Mouse (Mus musculus): ENCODE measurements around the gene Ppm1l.

DNA sequence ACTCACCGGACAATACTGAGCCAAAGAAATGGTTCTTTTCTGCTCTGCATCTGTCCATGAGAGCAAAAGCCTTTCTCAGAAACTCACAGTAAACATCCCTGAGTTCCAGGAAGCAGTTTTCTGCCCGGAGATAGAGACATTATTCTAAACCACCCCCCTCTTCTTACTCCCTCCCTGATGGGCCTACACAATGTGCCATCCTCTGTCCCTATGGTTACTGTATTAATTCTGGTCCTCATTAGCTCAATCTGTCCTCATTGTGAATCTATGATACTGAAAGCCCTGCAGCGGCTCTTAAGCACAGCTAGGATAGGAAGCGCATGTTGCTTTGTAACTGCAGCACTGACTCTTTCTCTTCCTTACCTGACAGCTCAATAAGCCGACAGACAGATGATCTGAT is 228.4 kb downstream of the Ppm1l start:
- no peak for TF ChIP-seq CTCF (IDR thresholded peaks at IDR 0.05; ENCODE audit: borderline replicate concordance, insufficient read depth, low read length)
- no peak for TF ChIP-seq POLR2A (IDR thresholded peaks at IDR 0.05; ENCODE audit: low read depth, low read length)
